Mouse (Mus musculus): ENCODE data around the gene Fer1l5. TPM values are rescaled to one million over a fixed set of nuclear protein-coding genes. Genes with fewer than 3 reads are reported as not detected.

Gene Fer1l5
- polyA plus RNA-seq, 1 experiment from 2014 or later, result 1.3 TPM

DNA sequence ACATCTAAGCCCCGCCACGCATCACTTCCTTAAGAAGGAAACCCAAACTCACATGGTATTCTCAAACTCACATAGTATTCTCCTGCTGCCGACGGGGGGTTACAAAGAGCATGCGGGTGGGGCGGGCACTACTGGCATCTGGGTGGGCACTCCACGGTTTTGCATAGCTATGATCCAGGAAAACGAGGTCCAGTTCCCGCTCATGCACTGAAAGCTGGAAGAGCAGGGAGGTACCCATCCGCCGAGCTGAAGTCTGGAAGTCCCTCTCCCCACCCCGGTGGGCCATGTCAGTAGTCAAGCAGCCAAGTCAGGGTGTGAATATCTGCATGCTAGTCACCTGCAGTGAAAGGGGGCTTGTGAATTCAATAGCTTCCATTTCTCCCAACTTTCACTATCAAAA lies 4.4 kb upstream of the Fer1l5 start:
- ATAC-seq (ENCODE audit: insufficient number of reproducible peaks, insufficient read depth, low FRiP score, low TSS enrichment), result no peak

DNA sequence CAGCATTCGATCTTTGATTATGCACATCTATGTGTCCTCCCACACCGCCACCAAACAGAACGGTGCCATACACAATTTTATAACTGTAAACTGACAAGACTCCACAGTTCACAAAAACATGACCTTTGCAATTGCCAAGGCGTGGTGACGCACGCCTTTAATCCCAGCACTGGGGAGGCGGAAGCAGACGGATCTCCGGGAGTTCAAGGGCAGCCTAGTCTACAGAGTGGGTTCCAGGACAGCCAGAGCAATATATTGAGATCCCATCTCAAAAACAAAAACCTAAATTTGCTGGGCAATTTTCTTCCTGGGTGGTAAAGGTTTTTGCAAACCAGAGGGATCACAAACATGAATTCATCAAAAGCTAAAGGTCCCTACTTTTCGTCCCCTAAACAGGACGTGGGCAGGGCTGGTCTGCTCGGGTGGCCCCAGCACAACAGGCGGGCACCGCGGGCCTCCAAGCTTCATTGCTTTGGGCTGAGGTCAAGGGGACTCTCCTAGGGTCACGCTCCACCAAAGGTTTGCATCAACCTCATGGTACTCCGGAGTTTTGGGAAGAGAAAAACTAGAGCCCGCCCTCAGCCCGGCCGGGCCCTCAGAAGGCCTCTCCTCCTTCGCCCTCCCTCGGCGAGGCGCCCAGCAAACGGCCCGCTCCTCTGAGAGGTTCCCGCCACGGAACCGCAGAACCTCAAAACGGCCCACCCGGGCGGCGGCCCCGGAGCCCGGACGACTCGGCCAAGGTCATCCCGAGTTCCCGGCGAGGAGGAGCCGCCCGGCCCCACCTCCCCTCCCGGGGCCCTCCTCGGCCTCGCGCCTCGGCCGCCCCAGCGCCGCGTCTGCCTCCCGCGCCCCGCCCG lies 3.8 kb upstream of the Fer1l5 start:
- WGBS, result 6% methylated on average over 43 of the region's 55 CpGs
- H3K27ac ChIP-seq, result peak overlapping the region; percentile 86
- no peaks in the 10 kb centered on the region for H3K27me3 ChIP-seq
- H3K4me3 ChIP-seq, result peak overlapping the region; percentile 91
- ATAC-seq (ENCODE audit: insufficient number of reproducible peaks, insufficient read depth, low FRiP score, low TSS enrichment), result peak; percentile 68
- peaks cover 27% of the 10 kb centered on the region for H3K36me3 ChIP-seq
- H3K4me1 ChIP-seq, result peaks cover 14% of the 10 kb centered on the region
- H3K9ac ChIP-seq, result peak overlapping the region; percentile 96
- H3K9me3 ChIP-seq, result no peaks in the 10 kb centered on the region
- H3K4me2 ChIP-seq (replicated peaks), result peak overlapping the region; percentile 73

More for the DNA sequence above, 4.4 kb upstream of the Fer1l5 start:
- no peaks in the 10 kb centered on the region for H3K9me3 ChIP-seq
- WGBS, result 61% methylated on average over 12 of the region's 12 CpGs
- H3K27me3 ChIP-seq, result no peaks in the 10 kb centered on the region
- H3K4me2 ChIP-seq (replicated peaks), result peak overlapping the region; percentile 73
- peak overlapping the region; percentile 91 for H3K4me3 ChIP-seq
- no peak overlapping the region for H3K27ac ChIP-seq
- H3K36me3 ChIP-seq, result peaks cover 33% of the 10 kb centered on the region
- peaks cover 14% of the 10 kb centered on the region for H3K4me1 ChIP-seq
- H3K9ac ChIP-seq, result peak overlapping the region; percentile 96

GRCm38 (mm10) chr1:36368969-36369645 lies 3.0 kb upstream of the Fer1l5 start, which contains the start of gene Kansl3:
Gene Kansl3 (minus strand): TSS chr1:36369181.
- Histone ChIP-seq H3K27me3 (no peaks in the 10 kb centered on the region), H3K27ac (peak within 1 kb of the TSS; percentile 86), H3K9ac (peak within 1 kb of the TSS; percentile 96), H3K4me3 (peak within 1 kb of the TSS; percentile 91), H3K36me3 (peaks cover 20% of the 10 kb centered on the region), H3K4me2 (replicated peaks) (peak within 1 kb of the TSS; percentile 73), H3K4me1 (peaks cover 14% of the 10 kb centered on the region), H3K9me3 (no peaks in the 10 kb centered on the region)
- 4% methylated on average over 61 of the region's 61 CpGs for WGBS
- ATAC-seq (ENCODE audit: insufficient number of reproducible peaks, insufficient read depth, low FRiP score, low TSS enrichment), result peak; percentile 76

DNA sequence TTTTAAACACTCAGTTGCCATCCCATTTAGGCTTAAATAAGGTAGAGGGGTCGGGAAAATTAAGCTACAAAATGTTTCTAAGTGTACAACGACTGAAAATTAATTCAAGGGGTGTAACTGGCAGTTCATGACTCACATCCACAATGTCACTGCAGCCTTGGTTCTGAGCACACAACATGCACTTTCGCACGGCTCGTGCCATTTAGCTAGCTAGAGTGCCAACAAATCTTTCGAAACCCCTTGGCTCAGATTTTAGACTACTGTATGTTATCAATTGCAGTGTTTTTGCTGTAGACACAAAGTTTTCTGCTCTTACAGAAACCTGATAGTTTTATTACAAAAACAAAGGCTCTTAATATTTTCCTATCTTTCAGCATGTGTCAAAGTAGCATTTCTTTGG lies 1.2 kb upstream of the Fer1l5 start:
- WGBS, result 84% methylated on average over 6 of the region's 6 CpGs

DNA sequence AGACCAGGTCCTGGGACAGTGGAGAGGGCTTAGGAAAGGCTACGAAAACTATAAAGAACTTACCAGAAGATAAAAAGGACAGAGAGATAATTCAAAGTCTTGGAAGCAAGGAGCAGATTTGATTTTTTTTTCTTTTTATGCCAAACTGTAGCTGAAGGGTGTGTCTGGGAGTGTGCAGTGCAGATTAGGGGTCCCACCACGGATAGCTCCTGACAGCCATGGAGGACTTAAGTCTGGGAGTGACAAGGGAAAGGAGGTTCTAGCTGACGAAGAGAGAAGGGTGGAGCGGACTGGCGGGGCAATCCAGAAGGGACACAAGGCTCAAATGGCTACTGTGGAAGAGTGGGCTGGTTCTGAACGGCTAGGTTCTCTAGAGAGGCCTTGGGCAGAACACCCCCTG lies 6.8 kb downstream of the Fer1l5 start:
- H3K9me3 ChIP-seq, result no peaks in the 10 kb centered on the region
- no peaks in the 10 kb centered on the region for H3K27me3 ChIP-seq
- H3K36me3 ChIP-seq, result no peaks in the 10 kb centered on the region
- 79% methylated on average over 6 of the region's 6 CpGs for WGBS
- H3K4me2 ChIP-seq (replicated peaks), result no peak overlapping the region
- H3K27ac ChIP-seq, result no peak overlapping the region
- H3K4me1 ChIP-seq, result no peaks in the 10 kb centered on the region
- ATAC-seq (ENCODE audit: insufficient number of reproducible peaks, insufficient read depth, low FRiP score, low TSS enrichment), result no peak
- H3K4me3 ChIP-seq, result no peak overlapping the region
- no peak overlapping the region for H3K9ac ChIP-seq

More for the DNA sequence above, 1.2 kb upstream of the Fer1l5 start:
- Histone ChIP-seq H3K9me3 (no peaks in the 10 kb centered on the region), H3K4me1 (peaks cover 14% of the 10 kb centered on the region), H3K27ac (no peak overlapping the region), H3K4me2 (replicated peaks) (no peak overlapping the region), H3K36me3 (peaks cover 5% of the 10 kb centered on the region; the same call in 1 of the 2 replicates), H3K4me3 (no peak overlapping the region), H3K27me3 (no peaks in the 10 kb centered on the region), H3K9ac (no peak overlapping the region)
- no peak for ATAC-seq (ENCODE audit: insufficient number of reproducible peaks, insufficient read depth, low FRiP score, low TSS enrichment)

GRCm38 (mm10) chr1:36379582-36379981 lies 7.5 kb downstream of the Fer1l5 start:
- H3K36me3 ChIP-seq, result no peaks in the 10 kb centered on the region
- 66% methylated on average over 4 of the region's 4 CpGs for WGBS
- no peak overlapping the region for H3K27ac ChIP-seq
- no peak for ATAC-seq (ENCODE audit: insufficient number of reproducible peaks, insufficient read depth, low FRiP score, low TSS enrichment)
- H3K4me3 ChIP-seq, result no peak overlapping the region
- no peaks in the 10 kb centered on the region for H3K27me3 ChIP-seq
- no peaks in the 10 kb centered on the region for H3K4me1 ChIP-seq
- H3K4me2 ChIP-seq (replicated peaks), result no peak overlapping the region
- H3K9ac ChIP-seq, result no peak overlapping the region
- H3K9me3 ChIP-seq, result no peaks in the 10 kb centered on the region

GRCm38 (mm10) chr1:36397041-36397440 lies 24.9 kb downstream of the Fer1l5 start:
- Histone ChIP-seq H3K9me3 (no peaks in the 10 kb centered on the region), H3K27me3 (no peaks in the 10 kb centered on the region), H3K4me2 (replicated peaks) (no peak overlapping the region), H3K9ac (no peak overlapping the region), H3K4me1 (no peaks in the 10 kb centered on the region), H3K27ac (no peak overlapping the region), H3K4me3 (no peak overlapping the region), H3K36me3 (no peaks in the 10 kb centered on the region)
- WGBS, result 21% methylated on average over 6 of the region's 6 CpGs
- ATAC-seq (ENCODE audit: insufficient number of reproducible peaks, insufficient read depth, low FRiP score, low TSS enrichment), result no peak

- Histone ChIP-seq H3K9ac (no peak overlapping the region), H3K9me3 (no peaks in the 10 kb centered on the region), H3K4me3 (no peak overlapping the region), H3K27ac (no peak overlapping the region), H3K27me3 (no peaks in the 10 kb centered on the region), H3K4me2 (replicated peaks) (no peak overlapping the region), H3K36me3 (no peaks in the 10 kb centered on the region), H3K4me1 (no peaks in the 10 kb centered on the region)
- WGBS, result 64% methylated on average over 4 of the region's 4 CpGs
- ATAC-seq (ENCODE audit: insufficient number of reproducible peaks, insufficient read depth, low FRiP score, low TSS enrichment), result no peak
These were observed 29.4 kb downstream of the Fer1l5 start for GRCm38 (mm10) chr1:36401509-36401908.

GRCm38 (mm10) chr1:36404531-36404930 lies 32.4 kb downstream of the Fer1l5 start:
- Histone ChIP-seq H3K36me3 (no peaks in the 10 kb centered on the region), H3K4me1 (no peaks in the 10 kb centered on the region), H3K9me3 (no peaks in the 10 kb centered on the region), H3K27me3 (no peaks in the 10 kb centered on the region), H3K4me2 (replicated peaks) (no peak overlapping the region), H3K27ac (no peak overlapping the region), H3K9ac (no peak overlapping the region), H3K4me3 (no peak overlapping the region)
- ATAC-seq (ENCODE audit: insufficient number of reproducible peaks, insufficient read depth, low FRiP score, low TSS enrichment), result no peak
- WGBS, result 84% methylated on average over 6 of the region's 6 CpGs

DNA sequence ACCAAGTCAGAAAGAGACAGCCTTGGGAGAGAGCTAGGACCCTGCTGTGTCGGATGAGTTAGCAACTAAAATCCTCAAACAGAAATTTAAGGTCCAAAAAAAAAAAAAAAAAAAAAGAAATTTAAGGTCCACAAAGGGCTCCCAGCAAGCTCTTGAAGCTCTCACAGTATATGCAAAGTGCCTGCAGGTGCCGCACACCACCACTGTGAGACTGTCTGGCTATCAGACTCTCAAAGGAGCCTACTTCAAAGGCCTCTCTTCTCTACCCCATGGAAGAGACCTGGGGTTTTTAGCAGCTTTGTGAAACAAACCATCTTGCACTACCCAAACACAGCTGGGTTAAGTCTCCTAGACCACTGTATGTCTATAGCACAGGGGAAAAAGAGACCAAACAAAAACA lies 57.4 kb downstream of the Fer1l5 start:
- Histone ChIP-seq H3K9ac (no peak overlapping the region), H3K4me1 (no peaks in the 10 kb centered on the region), H3K36me3 (peaks cover 63% of the 10 kb centered on the region), H3K9me3 (no peaks in the 10 kb centered on the region), H3K27ac (no peak overlapping the region), H3K4me3 (no peak overlapping the region), H3K27me3 (no peaks in the 10 kb centered on the region), H3K4me2 (replicated peaks) (no peak overlapping the region)
- ATAC-seq (ENCODE audit: insufficient number of reproducible peaks, insufficient read depth, low FRiP score, low TSS enrichment), result no peak
- 95% methylated on average over 2 of the region's 2 CpGs for WGBS

DNA sequence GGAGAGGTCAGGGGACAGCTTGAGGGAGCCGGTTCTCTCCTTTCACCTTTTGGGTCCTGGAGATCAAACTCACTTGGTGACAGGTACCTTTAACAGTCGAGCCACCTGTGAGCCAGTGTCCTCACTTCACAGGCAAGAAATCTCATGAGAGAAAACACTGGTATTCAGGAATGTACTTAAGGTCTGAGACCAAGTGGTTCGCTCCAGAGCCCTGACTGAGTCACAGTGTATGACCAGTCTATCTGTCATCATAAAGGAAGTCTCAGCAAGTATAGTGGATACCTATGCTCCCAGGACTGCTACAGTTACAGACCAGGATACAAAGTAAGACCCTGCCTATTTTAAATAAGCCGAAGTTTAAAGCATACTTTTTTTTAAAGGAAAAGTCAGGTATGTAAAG lies 60.9 kb downstream of the Fer1l5 start:
- H3K9me3 ChIP-seq, result no peaks in the 10 kb centered on the region
- no peak overlapping the region for H3K27ac ChIP-seq
- no peak overlapping the region for H3K9ac ChIP-seq
- H3K4me3 ChIP-seq, result no peak overlapping the region
- no peaks in the 10 kb centered on the region for H3K27me3 ChIP-seq
- ATAC-seq (ENCODE audit: insufficient number of reproducible peaks, insufficient read depth, low FRiP score, low TSS enrichment), result no peak
- WGBS, result 81% methylated on average over 4 of the region's 4 CpGs
- H3K36me3 ChIP-seq, result peaks cover 63% of the 10 kb centered on the region
- H3K4me2 ChIP-seq (replicated peaks), result no peak overlapping the region
- H3K4me1 ChIP-seq, result no peaks in the 10 kb centered on the region

GRCm38 (mm10) chr1:36433616-36434015 lies 61.5 kb downstream of the Fer1l5 start:
- no peak for ATAC-seq (ENCODE audit: insufficient number of reproducible peaks, insufficient read depth, low FRiP score, low TSS enrichment)
- 91% methylated on average over 3 of the region's 3 CpGs for WGBS
- H3K9ac ChIP-seq, result no peak overlapping the region

More at GRCm38 (mm10) chr1:36433616-36434015, 61.5 kb downstream of the Fer1l5 start:
- peaks cover 63% of the 10 kb centered on the region for H3K36me3 ChIP-seq
- no peak overlapping the region for H3K4me2 ChIP-seq (replicated peaks)
- H3K27me3 ChIP-seq, result no peaks in the 10 kb centered on the region
- H3K27ac ChIP-seq, result no peak overlapping the region
- H3K9me3 ChIP-seq, result no peaks in the 10 kb centered on the region
- no peak overlapping the region for H3K4me3 ChIP-seq
- no peaks in the 10 kb centered on the region for H3K4me1 ChIP-seq

Data from embryonic facial prominence, embryonic 12.5 days (tissue).